Mouse (Mus musculus) Patski (cell line): ENCODE results near the gene 1700017B05Rik. TPM values are rescaled to one million over a fixed set of nuclear protein-coding genes. Genes with fewer than 3 reads are reported as not detected.
"Not testable (repeated sequence)": the region's sequence is repeated elsewhere in the genome, so short reads cannot be mapped to it uniquely, and the experiment has no call there.

Experiments used
- ATAC-seq: fragments of 100-300 bp; one replicate; pipeline ENCODE4 v1.8.0; 2021
- CTCF ChIA-PET: fragments of 350-600 bp; sonication (Branson Sonifier 250); formaldehyde crosslinking; loops from one replicate; lab custom pipeline; 2022; ENCODE audit warnings: inconsistent platforms; lab: Charles Lee
- POLR2A ChIA-PET: fragments of 350-600 bp; sonication (Branson Sonifier 250); formaldehyde crosslinking; loops from one replicate; lab custom pipeline; 2022; ENCODE audit warnings: antibody characterized with exemption, inconsistent platforms; lab: Charles Lee
- DNase-seq: peaks from one replicate; pipeline ENCODE4 v3.0.0-alpha.2; 2011; ENCODE audit warnings: low read depth, low spot score
- H3K27me3 ChIP-seq: fragments of 371-371 bp; one replicate; pipeline ENCODE4 v1.5.1; 2021
- CTCF ChIP-seq: fragments of 100-300 bp; IDR thresholded peaks from one replicate; pipeline ENCODE4 v1.5.1; 2021
- in situ Hi-C: fragments of 300-500 bp; cut with MboI; formaldehyde crosslinking; loops from 3 replicates; pipeline ENCODE4 v1.11.1; 2018; ENCODE audit warnings: low pct_unique_long_range_greater_than_20kb, mixed read lengths
- polyA plus RNA-seq: library from polyadenylated mRNA; unstranded; gene quantifications from one replicate; pipeline ENCODE4 v1.2.3, GENCODE M21; 2021

1700017B05Rik gene
- 38.2 TPM for polyA plus RNA-seq

DNA sequence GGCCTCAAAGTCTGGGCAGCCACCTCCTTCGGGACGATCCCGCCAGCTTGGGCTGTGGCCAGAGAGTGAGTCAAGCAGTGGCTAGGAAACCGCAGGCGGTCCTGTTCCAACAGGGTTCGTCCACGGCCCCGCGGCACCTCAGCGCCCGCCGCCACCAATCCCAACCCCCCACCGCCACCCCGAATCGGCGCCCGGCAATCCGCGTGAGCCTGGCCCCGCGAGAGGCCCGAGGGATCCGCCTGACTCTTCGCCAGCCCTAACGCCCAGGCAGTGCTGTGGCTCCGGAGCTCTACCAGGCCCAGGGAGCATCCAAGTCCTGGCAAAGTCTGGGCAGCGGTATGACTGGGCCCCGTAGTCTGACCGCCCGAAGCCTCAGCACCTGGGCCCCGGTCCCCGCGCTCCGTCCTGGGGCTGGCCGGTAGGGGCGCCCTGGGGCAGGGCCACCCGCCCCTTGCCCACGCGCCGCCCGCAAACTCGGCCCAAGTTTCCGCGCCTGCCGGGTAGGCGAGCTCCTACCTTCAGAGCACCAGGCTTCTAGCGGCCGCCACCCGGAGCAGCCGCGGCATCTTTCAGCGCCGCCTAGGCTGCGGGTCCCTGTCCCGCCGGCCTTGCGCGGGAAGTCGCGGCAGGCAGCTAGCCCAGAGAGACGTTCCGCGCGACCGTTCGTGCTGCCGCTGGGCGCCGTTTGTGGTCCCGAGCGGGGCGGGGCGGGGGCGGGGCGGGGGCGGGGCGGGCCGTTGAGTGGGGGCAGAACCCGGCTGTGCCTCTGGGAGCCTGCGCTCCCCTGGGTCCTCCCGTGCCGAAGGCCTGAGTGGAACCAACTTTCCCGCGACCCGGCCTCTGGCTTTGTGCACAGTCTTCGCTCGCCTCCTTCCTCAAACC, at the start of gene 1700017B05Rik:
TSS of gene 1700017B05Rik (minus strand) at position 700 of the 882 bp plus-strand sequence.
- peak; percentile 65 for ATAC-seq
- ChIA-PET POLR2A (interaction anchor here (0.7 to 3.0 kb wide), 9 partner anchors 9 to 176 kb away, joined by 3 to 13 read pairs (median 4); no protein-coding TSS in a partner anchor), CTCF (interaction anchor here (1.0 to 2.1 kb wide), 5 partner anchors 17 to 175 kb away, joined by 5 to 6 read pairs (median 5); no protein-coding TSS in a partner anchor)
- DNase-seq: no peak
- in situ Hi-C loops: loop anchor here (5.0 kb wide), 2 partner anchors 75 to 170 kb away; no protein-coding TSS in a partner anchor
- H3K27me3 ChIP-seq: no peaks in the 10 kb centered on the region
- TF ChIP-seq CTCF: no peak

DNA sequence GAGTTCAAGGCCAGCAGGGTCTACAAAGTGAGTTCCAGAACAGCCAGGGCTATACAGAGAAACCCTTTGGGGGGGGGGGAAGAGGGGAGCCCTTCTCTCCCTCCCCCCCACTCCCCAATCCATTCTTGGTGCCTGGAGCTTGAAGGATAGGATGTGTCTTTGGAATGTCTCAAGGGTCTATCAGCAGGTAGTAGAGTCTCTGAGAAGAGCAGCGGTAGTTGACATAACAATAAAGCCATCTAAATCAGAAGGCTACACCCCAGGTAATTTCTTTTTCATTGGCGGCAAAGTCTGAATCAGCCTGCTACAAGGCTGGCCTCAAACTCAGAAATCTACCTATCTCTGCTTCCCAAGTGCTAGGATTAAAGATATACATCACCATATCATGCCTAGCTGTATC, 48.5 kb upstream of the 1700017B05Rik start:
- in situ Hi-C loops: loop anchor here (10.0 kb wide), 1 partner anchor 1384 kb away; no protein-coding TSS in a partner anchor
- ChIA-PET CTCF (no interaction called here), POLR2A (no interaction called here)
- TF ChIP-seq CTCF: no peak
- DNase-seq: no peak
- ATAC-seq: no peak
- H3K27me3 ChIP-seq: no peaks in the 10 kb centered on the region

DNA sequence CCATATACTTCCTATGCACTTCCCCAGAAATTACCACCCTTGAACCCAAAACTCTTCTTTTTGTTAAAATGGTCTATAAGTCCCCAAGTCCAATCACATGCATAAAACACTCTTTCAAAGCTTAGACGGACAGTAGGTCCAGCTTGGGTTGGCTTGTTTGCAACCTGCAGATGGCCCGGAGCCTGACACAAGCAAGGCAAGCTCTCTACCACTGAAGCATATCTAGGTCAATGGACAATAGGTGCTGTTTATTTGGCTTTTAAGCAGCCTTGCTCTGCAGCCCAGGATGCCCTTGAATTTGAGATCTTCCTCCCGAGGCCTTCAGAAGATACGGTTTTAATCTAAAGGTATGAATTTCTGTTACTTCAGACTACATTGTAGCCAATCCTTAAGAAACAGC, 46.9 kb upstream of the 1700017B05Rik start:
- ChIA-PET CTCF (no interaction called here), POLR2A (no interaction called here)
- DNase-seq (no peak), ATAC-seq (no peak)
- H3K27me3 ChIP-seq: no peaks in the 10 kb centered on the region
- no peak for TF ChIP-seq CTCF
- in situ Hi-C loops: no loop called here

DNA sequence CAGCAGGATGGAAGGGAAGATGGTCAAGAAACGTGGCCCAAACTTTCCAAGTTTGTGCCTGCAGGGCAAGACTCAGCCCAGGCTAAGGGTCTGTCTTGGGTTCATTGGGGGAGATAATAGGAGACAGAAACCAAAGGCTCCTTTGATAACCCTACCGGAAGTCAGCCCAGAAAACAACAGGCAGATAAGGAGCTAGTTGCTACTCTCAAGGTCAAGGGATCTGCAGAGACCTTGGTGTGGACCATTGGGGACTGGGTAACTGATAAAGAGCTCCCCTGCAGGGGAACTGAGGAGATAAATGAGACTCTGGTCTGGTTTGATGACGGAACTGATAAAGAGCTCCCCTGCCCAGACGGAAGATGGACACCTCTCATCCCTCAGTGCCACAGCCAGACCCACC, 45.0 kb upstream of the 1700017B05Rik start:
- POLR2A ChIA-PET: no interaction called here
- no peaks in the 10 kb centered on the region for H3K27me3 ChIP-seq
- CTCF ChIA-PET: no interaction called here
- no peak for ATAC-seq
- TF ChIP-seq CTCF: no peak
- in situ Hi-C loops: no loop called here
- no peak for DNase-seq

DNA sequence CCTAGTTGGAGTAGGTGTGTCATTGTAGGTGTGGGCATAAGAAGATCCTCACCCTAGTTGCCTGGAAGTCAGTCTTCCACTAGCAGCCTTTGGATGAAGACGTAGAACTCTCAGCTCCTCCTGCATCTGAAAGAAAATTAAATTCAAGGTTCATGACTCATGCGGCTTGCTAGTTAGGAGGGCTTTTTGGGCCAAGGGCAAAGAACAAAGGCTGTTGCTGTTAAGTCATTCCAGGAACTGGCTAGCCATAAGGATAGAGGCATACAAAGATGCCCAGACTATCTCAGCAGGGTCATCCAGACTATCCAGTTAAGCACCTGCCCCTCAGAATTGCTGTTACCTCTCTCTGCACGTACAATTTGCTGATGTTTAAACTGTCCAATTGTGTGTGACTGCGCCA, 42.3 kb upstream of the 1700017B05Rik start:
- POLR2A ChIA-PET, in situ Hi-C loops, CTCF ChIA-PET, H3K27me3 ChIP-seq, ATAC-seq, DNase-seq: not testable (repeated sequence)

DNA sequence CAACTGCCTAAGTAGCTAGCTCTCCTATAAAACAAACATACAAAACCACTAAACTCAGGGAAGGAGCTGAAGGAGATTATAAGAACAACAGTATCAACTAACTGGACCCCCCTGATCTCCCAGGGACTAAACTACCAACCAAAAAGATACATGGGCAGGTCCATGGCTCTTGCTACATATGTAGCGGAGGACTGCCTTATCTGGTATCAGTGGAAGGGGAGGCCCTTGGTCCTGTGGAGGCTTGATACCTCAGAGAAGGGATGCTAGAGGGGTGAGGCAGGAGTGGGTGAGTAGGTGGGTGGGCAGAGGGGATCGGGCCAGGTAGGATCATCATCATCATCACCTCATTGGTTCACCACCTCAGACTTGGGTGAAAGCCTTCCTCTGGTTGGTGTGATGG, 41.8 kb upstream of the 1700017B05Rik start:
- H3K27me3 ChIP-seq: no peaks in the 10 kb centered on the region
- DNase-seq: no peak
- ChIA-PET POLR2A (no interaction called here), CTCF (no interaction called here)
- no peak for ATAC-seq
- in situ Hi-C loops: no loop called here
- TF ChIP-seq CTCF: no peak

DNA sequence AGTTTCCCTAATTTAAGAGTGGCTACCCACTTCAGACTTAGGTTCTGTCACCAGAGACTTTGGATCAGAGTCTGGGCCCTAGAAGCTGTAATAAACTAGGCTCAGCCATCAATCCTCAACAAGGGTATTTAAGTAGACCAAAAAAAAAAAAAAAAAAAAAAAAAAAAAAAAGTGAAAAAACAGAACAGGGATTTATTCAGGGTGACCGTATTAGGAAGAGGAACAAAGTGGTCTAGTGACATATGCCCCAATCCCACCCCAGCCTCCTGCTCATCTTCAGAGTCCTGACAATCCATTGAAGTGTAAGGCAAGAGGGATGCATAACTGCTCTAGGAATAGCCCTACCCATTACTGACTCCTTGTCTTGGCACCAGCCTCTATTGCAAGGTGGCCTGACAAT, 40.9 kb upstream of the 1700017B05Rik start:
- no peak for TF ChIP-seq CTCF
- in situ Hi-C loops: no loop called here
- H3K27me3 ChIP-seq: no peaks in the 10 kb centered on the region
- ChIA-PET CTCF (no interaction called here), POLR2A (no interaction called here)
- ATAC-seq: no peak
- no peak for DNase-seq

DNA sequence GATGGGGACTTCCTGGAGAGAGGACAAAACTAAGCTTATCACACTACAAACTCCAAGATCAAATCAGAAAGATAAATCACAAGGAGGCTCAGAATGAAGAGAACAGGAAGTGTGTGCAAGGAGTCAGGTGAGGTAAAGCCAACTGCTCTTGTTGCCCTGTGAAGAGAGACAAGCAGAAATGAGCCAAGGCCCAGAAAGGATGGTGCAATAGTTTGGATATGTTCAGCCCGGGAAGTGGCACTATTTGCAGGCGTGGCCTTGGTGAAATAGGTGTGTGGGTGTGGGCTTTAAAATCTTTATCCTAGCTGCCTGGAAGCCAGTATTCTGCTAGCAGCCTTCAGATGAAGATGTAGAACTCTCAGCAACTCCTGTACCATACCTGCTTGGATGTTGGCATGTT, 38.4 kb upstream of the 1700017B05Rik start:
- no peaks in the 10 kb centered on the region for H3K27me3 ChIP-seq
- TF ChIP-seq CTCF: no peak
- CTCF ChIA-PET: no interaction called here
- in situ Hi-C loops: no loop called here
- ATAC-seq (no peak), DNase-seq (no peak)
- POLR2A ChIA-PET: no interaction called here

DNA sequence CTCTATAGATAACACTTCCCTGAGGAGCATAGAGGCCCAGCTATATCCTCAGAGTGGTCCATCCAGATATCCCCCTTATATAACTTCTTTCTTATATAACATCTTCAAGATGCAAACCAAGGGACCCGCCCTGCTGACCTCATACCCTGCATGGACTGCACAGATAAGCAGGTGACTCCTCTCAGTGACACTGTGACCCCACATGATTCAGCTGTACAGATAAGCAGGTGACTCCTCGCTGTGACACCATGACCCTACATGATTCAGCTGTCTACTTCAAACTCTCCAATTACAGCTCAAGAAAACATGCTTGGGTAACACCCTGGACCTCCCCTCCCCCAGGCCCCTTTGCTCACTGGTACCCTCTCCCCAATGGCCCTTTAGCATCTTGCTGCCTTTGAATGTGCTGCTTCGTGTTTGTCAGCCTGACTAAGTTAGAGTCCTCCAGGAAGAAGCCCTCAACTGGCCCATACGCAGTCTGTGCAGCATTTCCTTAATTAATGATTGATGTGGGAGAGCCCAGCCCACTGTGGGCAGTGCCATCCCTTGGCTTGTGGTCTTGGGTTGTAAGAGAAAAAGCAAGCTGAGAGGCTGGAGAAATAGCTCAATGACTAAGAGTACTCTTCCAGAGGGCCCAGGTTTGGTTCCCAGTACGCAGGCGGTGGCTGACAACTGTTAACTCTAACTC, 37.5 kb upstream of the 1700017B05Rik start:
- H3K27me3 ChIP-seq: no peaks in the 10 kb centered on the region
- ATAC-seq (no peak), DNase-seq (no peak)
- in situ Hi-C loops: no loop called here
- TF ChIP-seq CTCF: no peak
- ChIA-PET POLR2A (no interaction called here), CTCF (interaction anchor here (1.2 kb wide), 1 partner anchor 9 kb away, joined by 3 read pairs; no protein-coding TSS in a partner anchor)

DNA sequence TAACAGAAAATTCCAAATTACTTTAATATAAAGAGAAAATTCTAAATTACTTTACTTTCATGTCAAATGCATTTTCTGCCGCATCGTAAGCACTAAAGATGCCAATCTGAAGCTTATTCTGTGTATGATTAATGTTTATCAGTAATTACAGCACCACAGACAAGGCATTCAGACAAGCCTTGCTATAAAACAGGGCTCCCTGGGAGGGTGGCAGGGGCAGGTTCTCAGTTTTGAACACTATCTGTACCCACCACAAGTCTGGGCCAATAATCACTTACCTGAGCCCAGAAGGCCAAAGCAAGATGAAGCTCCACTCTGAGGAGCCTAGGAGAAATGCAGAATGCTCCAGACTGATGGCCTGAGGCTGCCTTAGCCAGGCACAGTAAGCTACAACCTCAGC, 35.5 kb upstream of the 1700017B05Rik start:
- in situ Hi-C loops: no loop called here
- POLR2A ChIA-PET: no interaction called here
- CTCF ChIA-PET: no interaction called here
- DNase-seq: no peak
- no peak for ATAC-seq
- no peak for TF ChIP-seq CTCF
- H3K27me3 ChIP-seq: no peaks in the 10 kb centered on the region

DNA sequence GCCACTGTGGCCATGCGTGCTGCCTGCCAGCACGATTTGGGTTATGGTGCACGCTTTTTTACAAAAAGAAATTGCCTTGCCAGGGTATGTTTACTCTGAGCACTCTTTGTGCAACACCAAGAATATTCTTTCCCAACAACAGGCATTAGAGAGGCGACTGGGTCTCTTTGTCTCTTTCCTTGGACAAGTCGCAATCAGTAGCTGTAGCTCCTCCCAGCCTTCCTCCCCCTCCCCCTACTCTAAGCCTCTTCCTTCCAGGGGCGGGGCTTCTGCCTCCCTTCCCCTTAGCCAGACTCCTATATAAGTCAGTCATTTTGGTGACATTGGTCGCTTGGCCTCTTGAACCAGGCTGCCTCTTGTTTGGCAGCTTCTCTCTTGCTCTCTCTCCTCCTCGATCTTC, 33.9 kb upstream of the 1700017B05Rik start:
- CTCF ChIA-PET: interaction anchor here (1.3 kb wide), 1 partner anchor 12 kb away, joined by 3 read pairs; no protein-coding TSS in a partner anchor
- ATAC-seq: no peak
- H3K27me3 ChIP-seq: no peaks in the 10 kb centered on the region
- TF ChIP-seq CTCF: no peak
- in situ Hi-C loops: no loop called here
- DNase-seq: no peak
- POLR2A ChIA-PET: no interaction called here
